Mouse (Mus musculus) urinary bladder, postnatal 25 days (tissue): Measurements from ENCODE around the gene Cldn19.

Experiments used
- DNase-seq: peaks from one replicate; pipeline ENCODE4 v3.0.0; 2022; ENCODE audit warnings: low spot score

The Cldn19 gene

DNA sequence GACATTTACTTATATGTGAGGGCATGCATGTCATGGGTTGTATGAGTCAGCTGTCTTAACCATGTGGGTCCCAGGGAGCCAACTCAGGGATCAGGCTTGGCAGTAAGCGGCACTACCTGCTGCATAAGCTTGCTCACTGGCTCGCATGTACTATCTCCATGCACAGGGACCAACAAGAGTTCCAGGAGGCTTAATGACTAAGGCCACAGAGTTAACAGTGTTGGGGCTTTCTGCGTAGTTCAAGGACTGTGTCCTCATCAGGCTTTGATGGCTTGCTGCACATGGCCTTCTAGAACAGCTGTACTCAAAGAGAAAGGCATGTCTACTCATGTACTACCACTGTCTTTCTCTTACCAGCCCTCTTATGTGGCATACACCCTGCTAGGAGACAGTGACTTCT is 45.5 kb downstream of the Cldn19 start:
- DNase-seq = no peak

DNA sequence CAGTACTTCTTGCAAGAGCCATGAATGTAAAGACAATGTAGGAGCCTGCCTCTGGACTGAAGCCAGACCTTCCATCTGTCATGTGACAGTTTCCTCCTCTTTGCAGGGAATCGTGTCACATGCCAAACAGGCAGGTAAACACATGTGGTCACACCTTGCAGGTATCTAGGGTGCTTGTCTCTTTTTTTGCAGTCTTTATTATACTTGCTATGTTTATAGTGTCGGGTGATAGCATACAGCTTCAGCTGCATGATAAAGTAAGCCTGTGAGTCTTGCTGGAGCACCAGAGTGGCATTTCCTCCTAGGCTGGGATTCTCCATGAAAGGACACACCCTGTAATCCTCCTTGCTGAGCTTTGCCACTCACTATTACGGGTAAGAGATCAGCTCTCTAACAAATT is 46.6 kb downstream of the Cldn19 start:
- DNase-seq = no peak

DNA sequence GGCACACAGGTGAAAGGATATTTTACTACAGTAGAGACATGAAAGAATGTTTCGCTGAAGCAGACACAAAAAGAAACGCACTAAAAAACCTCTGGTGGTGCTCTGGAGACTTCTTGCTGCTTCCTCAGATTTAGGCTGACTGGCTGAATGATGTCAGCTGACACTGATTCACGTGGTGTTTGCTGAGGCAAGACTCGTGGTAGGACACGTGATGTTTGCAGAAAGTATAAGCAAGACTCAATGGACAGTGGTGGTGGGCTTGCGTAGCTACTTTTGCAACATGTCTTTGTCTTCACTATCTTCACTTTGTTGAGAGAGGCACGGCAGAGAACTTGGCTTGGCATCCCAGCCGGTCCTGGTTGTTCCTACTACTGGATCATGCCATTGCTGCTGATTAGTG is 48.1 kb downstream of the Cldn19 start:
- DNase-seq = no peak

DNA sequence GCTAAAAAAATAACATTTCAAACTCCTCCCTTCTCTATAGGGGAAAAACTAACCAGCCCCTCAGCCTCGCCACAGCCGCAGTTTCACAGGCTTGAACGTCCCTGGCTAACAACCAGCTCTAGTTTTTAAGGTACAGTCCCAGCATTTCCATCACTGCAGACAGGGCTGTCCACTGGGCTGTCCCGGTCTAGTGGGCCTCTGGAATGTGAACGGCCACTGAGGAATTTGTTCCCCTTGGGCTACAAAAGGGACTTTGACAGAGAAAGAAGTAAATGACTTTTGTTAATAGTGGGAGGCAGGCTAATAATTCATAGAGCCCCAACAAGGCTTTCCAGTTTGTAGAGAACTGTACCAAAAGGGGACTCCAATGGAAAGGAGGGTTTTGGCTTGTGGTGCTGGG is 50.2 kb downstream of the Cldn19 start:
- DNase-seq = no peak
